ENCODE assay signal across 13 mouse cellular contexts in genomic region chr4:94124177-94124576, GRCm38 (mm10).
DNase-seq lines count a peak whose midpoint lies in the region; ATAC-seq and TF ChIP-seq lines count a peak whose summit lies in the region.
"Had no signal": no experiment of that assay in that cellular context is flagged by ENCODE, and none has a peak within 500 bp of the region (broad histone marks: within the 10 kb centered on the region; RNA-seq: fewer than 3 reads in every experiment).

No protein-coding gene starts in this region.

- no peak overlapping the region for H3K4me2 ChIP-seq in liver, embryonic 11.5 days
- H3K4me2 ChIP-seq in hindbrain, postnatal 0 days (ENCODE audit: low read depth, low read length) = no peak overlapping the region
- H3K4me2 ChIP-seq: limb, embryonic 13.5 days; midbrain, embryonic 15.5 days had no signal

- DNase-seq in gastrocnemius, adult 2 months = peak; percentile 17
- no peak for DNase-seq in gastrocnemius, postnatal 14 days
- DNase-seq in liver (peak; percentile 3), ES-E14 (ENCODE audit: low read depth, low spot score) (peak; percentile 37)
- DNase-seq in liver, embryonic 11.5 days (ENCODE audit: low spot score) = no peak
- DNase-seq in hindbrain, postnatal 0 days (ENCODE audit: low spot score) = no peak
- DNase-seq in c-Kit-positive CD71-positive TER-119-positive erythroid progenitor cells, embryonic 14.5 days (ENCODE audit: low spot score) = no peak
- no peak for DNase-seq in spleen, postnatal 14 days (ENCODE audit: low spot score in 2 of 2)
- DNase-seq: heart, adult 11 months; kidney, adult 9 months had no signal

- no peaks in the 10 kb centered on the region for H3K27me3 ChIP-seq in liver, embryonic 11.5 days (replicated peaks; ENCODE audit: control insufficient read depth, insufficient read depth, low read length)
- H3K27me3 ChIP-seq in hindbrain, postnatal 0 days (ENCODE audit: insufficient read depth, low read length) = no peaks in the 10 kb centered on the region
- H3K27me3 ChIP-seq: CH12.LX; limb, embryonic 13.5 days; midbrain, embryonic 15.5 days had no signal

- H3K4me1 ChIP-seq in liver, embryonic 11.5 days (replicated peaks; ENCODE audit: control insufficient read depth, insufficient read depth, low read length) = no peaks in the 10 kb centered on the region
- H3K4me1 ChIP-seq in ES-E14 (ENCODE audit: control insufficient read depth in 2 of 2, insufficient read depth in 2 of 2, low read length in 2 of 2, poor library complexity in 1 of 2) = no peaks in the 10 kb centered on the region
- H3K4me1 ChIP-seq in hindbrain, postnatal 0 days (ENCODE audit: insufficient read depth, low read length) = no peaks in the 10 kb centered on the region
- H3K4me1 ChIP-seq: limb, embryonic 13.5 days; midbrain, embryonic 15.5 days had no signal

- intact Hi-C loops in gastrocnemius, adult 2 months (cut with DNase I) = loop anchor here (10.0 kb wide), 1 partner anchor 391 kb away; no protein-coding TSS in a partner anchor
- intact Hi-C loops in gastrocnemius, postnatal 14 days (cut with DNase I; ENCODE audit: low total_unique reads) = no loop called here

- H3K4me3 ChIP-seq in gastrocnemius, adult 2 months = no peak overlapping the region
- H3K4me3 ChIP-seq in liver, embryonic 11.5 days (ENCODE audit: low read depth, low read length) = no peak overlapping the region
- H3K4me3 ChIP-seq in ES-E14 (ENCODE audit: insufficient read depth in 1 of 2, low read depth in 1 of 2, low read length in 2 of 2, poor library complexity in 1 of 2, severe bottlenecking in 1 of 2) = peak overlapping the region; percentile 35 to 68
- H3K4me3 ChIP-seq in hindbrain, postnatal 0 days (ENCODE audit: low read length) = no peak overlapping the region
- H3K4me3 ChIP-seq: limb, embryonic 13.5 days; midbrain, embryonic 15.5 days had no signal

- no peak overlapping the region for H3K9ac ChIP-seq in liver, embryonic 11.5 days (ENCODE audit: low read depth, low read length)
- H3K9ac ChIP-seq in ES-E14 (ENCODE audit: insufficient read depth, low read depth, low read length, poor library complexity, severe bottlenecking) = no peak overlapping the region
- no peak overlapping the region for H3K9ac ChIP-seq in hindbrain, postnatal 0 days (replicated peaks; ENCODE audit: low read length)
- H3K9ac ChIP-seq: limb, embryonic 13.5 days; midbrain, embryonic 15.5 days had no signal

- in situ Hi-C loops in ES-E14 (cut with MboI; ENCODE audit: low sequenced_read_pairs in 2 of 2, unreplicated experiment in 2 of 2) = no loop called here

- no peaks in the 10 kb centered on the region for H3K9me3 ChIP-seq in liver, embryonic 11.5 days (ENCODE audit: control insufficient read depth, low read length)
- no peaks in the 10 kb centered on the region for H3K9me3 ChIP-seq in ES-E14 (ENCODE audit: control insufficient read depth, insufficient read depth, low read depth, low read length)
- no peaks in the 10 kb centered on the region for H3K9me3 ChIP-seq in hindbrain, postnatal 0 days (ENCODE audit: low read length)
- H3K9me3 ChIP-seq: limb, embryonic 13.5 days; midbrain, embryonic 15.5 days had no signal

- TF ChIP-seq CTCF in gastrocnemius, adult 2 months (IDR thresholded peaks at IDR 0.05) = peak; percentile 41
- TF ChIP-seq CTCF in hindbrain, postnatal 0 days (IDR thresholded peaks at IDR 0.05; ENCODE audit: low read depth) = peak; percentile 30

- no peaks in the 10 kb centered on the region for H3K36me3 ChIP-seq in liver, embryonic 11.5 days (ENCODE audit: control insufficient read depth, insufficient read depth, low read length)
- H3K36me3 ChIP-seq in ES-E14 (ENCODE audit: control insufficient read depth, insufficient read depth, low read length, poor library complexity, severe bottlenecking) = no peaks in the 10 kb centered on the region
- no peaks in the 10 kb centered on the region for H3K36me3 ChIP-seq in hindbrain, postnatal 0 days (ENCODE audit: insufficient read depth, low read length)
- H3K36me3 ChIP-seq: limb, embryonic 13.5 days; midbrain, embryonic 15.5 days had no signal

- 71% methylated on average over 14 of the region's 14 CpGs for WGBS in liver, embryonic 11.5 days
- 82% methylated on average over 14 of the region's 14 CpGs for WGBS in hindbrain, postnatal 0 days

- ATAC-seq in liver, embryonic 11.5 days (replicated peaks; ENCODE audit: low FRiP score) = no peak
- ATAC-seq in hindbrain, postnatal 0 days = no peak
- ATAC-seq: midbrain, embryonic 15.5 days had no signal

- no peak overlapping the region for H3K27ac ChIP-seq in gastrocnemius, adult 2 months
- H3K27ac ChIP-seq in liver, embryonic 11.5 days (ENCODE audit: low read depth, low read length) = no peak overlapping the region
- H3K27ac ChIP-seq in ES-E14 (ENCODE audit: insufficient read depth, low read depth, low read length, poor library complexity, severe bottlenecking) = no peak overlapping the region
- no peak overlapping the region for H3K27ac ChIP-seq in hindbrain, postnatal 0 days
- H3K27ac ChIP-seq: limb, embryonic 13.5 days; midbrain, embryonic 15.5 days had no signal

TF ChIP-seq in ES-E14, 5 proteins besides CTCF, POLR2A, EP300 and RAD21:
- TF ChIP-seq MAFK (IDR thresholded peaks at IDR 0.05; ENCODE audit: insufficient read depth, low read depth, low read length) = no peak
- peak; percentile 59; the same call in 1 of the 2 replicates for TF ChIP-seq ZC3H11A (IDR thresholded peaks at IDR 0.05; ENCODE audit: borderline replicate concordance, low read depth, low read length)

Comparison
In these comparisons a context has a peak if more than half of its experiments do, and no peak if none do; other contexts are left out.
1. DNase-seq: peak in gastrocnemius, adult 2 months (single experiment), liver (single experiment) and ES-E14 (single experiment); none in gastrocnemius, postnatal 14 days (single experiment), liver, embryonic 11.5 days (single experiment), hindbrain, postnatal 0 days (single experiment), c-Kit-positive CD71-positive TER-119-positive erythroid progenitor cells, embryonic 14.5 days (single experiment) and spleen, postnatal 14 days (0 of 2).
2. H3K4me3 ChIP-seq: peak in ES-E14 (2 of 2); none in gastrocnemius, adult 2 months (single experiment), liver, embryonic 11.5 days (single experiment) and hindbrain, postnatal 0 days (single experiment).